Mouse (Mus musculus): Measurements from ENCODE around the gene Best1.

DNA sequence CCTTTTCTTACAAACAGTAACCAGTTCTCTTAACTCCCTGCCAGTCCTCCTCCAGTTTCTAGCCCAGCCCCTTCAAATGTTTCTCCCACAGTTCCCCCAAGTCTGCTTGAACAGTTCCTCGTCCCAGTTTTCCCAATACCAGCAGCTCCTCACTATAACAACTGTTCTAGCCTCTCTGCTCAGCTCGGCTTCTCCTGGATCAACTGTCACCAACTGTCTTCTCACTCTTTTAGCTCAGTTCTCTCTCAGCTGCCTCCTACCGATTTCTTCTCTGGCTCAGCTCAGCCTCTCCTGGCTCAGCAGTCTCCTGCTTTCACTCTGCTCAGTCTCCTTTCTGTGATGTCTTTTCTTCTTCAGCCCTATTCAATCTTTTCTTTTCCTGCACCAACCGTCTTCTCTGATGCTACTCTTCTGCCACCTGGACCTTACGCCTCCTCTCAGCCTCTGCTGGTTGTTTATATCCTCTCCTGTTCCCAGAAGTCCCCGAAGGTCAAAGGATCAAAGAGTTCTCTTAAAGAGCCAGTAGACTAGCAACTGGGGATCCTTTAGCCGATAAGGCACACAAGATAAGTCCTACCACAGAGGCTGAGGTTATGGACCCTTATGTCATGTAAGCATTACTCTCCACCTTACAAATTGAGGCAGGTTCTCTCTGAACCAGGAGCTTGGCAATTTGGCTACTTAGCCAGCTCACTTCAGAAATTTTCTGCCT, 37.1 kb downstream of the Best1 start:
- TF ChIP-seq CTCF (IDR thresholded peaks at IDR 0.05; ENCODE audit: borderline replicate concordance, insufficient read depth, low read length) (no peak), POLR2A (IDR thresholded peaks at IDR 0.05; ENCODE audit: low read depth, low read length) (no peak)
